Mouse (Mus musculus) CH12.LX (cell line): ENCODE measurements around the gene 9230113P08Rik. TPM values are rescaled to one million over a fixed set of nuclear protein-coding genes. Genes with fewer than 3 reads are reported as not detected.
"Not testable (repeated sequence)": the region's sequence is repeated elsewhere in the genome, so short reads cannot be mapped to it uniquely, and the experiment has no call there.

Source experiments
- DNase-seq: peaks from one replicate; pipeline ENCODE4 v3.0.0-alpha.2; 2013; ENCODE audit errors: extremely low read depth
- H3K27ac ChIP-seq: 2 replicates; pipeline ENCODE4 v1.5.1; 2012; ENCODE audit warnings: low read depth, mild to moderate bottlenecking, control low read depth, moderate library complexity; ENCODE audit not compliant: insufficient read depth
- H3K27me3 ChIP-seq: replicated peaks from 2 replicates; pipeline ENCODE3; 2012; ENCODE audit warnings: inconsistent platforms
- H3K36me3 ChIP-seq, 2 experiments: replicated peaks in 1 of 2; 2 replicates each; pipeline versions ENCODE3 to v1.6.1; 2012; ENCODE audit warnings: inconsistent platforms in 1 of 2, low read length in 1 of 2, mild to moderate bottlenecking in 1 of 2, mixed read lengths in 1 of 2, moderate library complexity in 1 of 2; ENCODE audit not compliant: control insufficient read depth in 1 of 2, insufficient read depth in 1 of 2
- H3K4me1 ChIP-seq, 2 experiments: 2 replicates each; pipeline ENCODE4 v1.6.1; 2012; ENCODE audit warnings: inconsistent platforms in 1 of 2, moderate library complexity in 1 of 2; ENCODE audit not compliant: insufficient read depth in 2 of 2, control insufficient read depth in 1 of 2
- H3K4me2 ChIP-seq: 2 replicates; pipeline ENCODE4 v1.6.1; 2012; ENCODE audit warnings: low read depth, mild to moderate bottlenecking, control low read depth; ENCODE audit not compliant: poor library complexity, insufficient read depth, severe bottlenecking
- H3K4me3 ChIP-seq, 3 experiments: fragments of 150-350 bp in 1 of 3; sonication (generic) in 1 of 3; replicated peaks in 1 of 3; 2 replicates each; pipeline versions ENCODE3 to v1.5.1; 2011 to 2012; ENCODE audit warnings: low read depth in 2 of 3, low read length in 2 of 3, mild to moderate bottlenecking in 2 of 3, moderate library complexity in 2 of 3, control low read depth in 1 of 3, improper control_type of control experiment in 1 of 3, inconsistent platforms in 1 of 3, mixed read lengths in 1 of 3; ENCODE audit not compliant: poor library complexity in 1 of 3
- H3K79me2 ChIP-seq: replicated peaks from 2 replicates; pipeline ENCODE4 v1.6.1; 2012; ENCODE audit warnings: mild to moderate bottlenecking, moderate library complexity; ENCODE audit not compliant: control insufficient read depth, poor library complexity, insufficient read depth, severe bottlenecking; ENCODE audit errors: extremely low read depth
- H3K9ac ChIP-seq: 2 replicates; pipeline ENCODE4 v1.6.1; 2012; ENCODE audit warnings: low read depth, mild to moderate bottlenecking, control low read depth, moderate library complexity; ENCODE audit not compliant: insufficient read depth
- H3K9me3 ChIP-seq: replicated peaks from 2 replicates; pipeline ENCODE3; 2012; ENCODE audit warnings: low read length, inconsistent platforms, mixed read lengths
- BHLHE40 ChIP-seq: IDR thresholded peaks from 2 replicates; pipeline ENCODE4 v1.6.1; 2011; ENCODE audit warnings: mild to moderate bottlenecking, low read depth, low read length, improper control_type of control experiment
- CHD2 ChIP-seq: IDR thresholded peaks from 2 replicates; pipeline ENCODE4 v1.6.1; 2011; ENCODE audit warnings: low read length, improper control_type of control experiment
- E2F4 ChIP-seq: IDR thresholded peaks from 2 replicates; pipeline ENCODE4 v1.6.1; 2011; ENCODE audit warnings: low read depth, low read length, improper control_type of control experiment; ENCODE audit not compliant: insufficient replicate concordance
- ELF1 ChIP-seq: IDR thresholded peaks from 2 replicates; pipeline ENCODE4 v1.6.1; 2014; ENCODE audit warnings: low read depth, mild to moderate bottlenecking, inconsistent platforms, low read length, improper control_type of control experiment
- GABPA ChIP-seq: IDR thresholded peaks from 2 replicates; pipeline ENCODE4 v1.6.1; 2012; ENCODE audit warnings: low read depth, low read length, improper control_type of control experiment, inconsistent platforms; ENCODE audit not compliant: insufficient replicate concordance
- HCFC1 ChIP-seq: IDR thresholded peaks from 2 replicates; pipeline ENCODE4 v1.6.1; 2012; ENCODE audit warnings: low read depth, mild to moderate bottlenecking, inconsistent platforms, low read length, improper control_type of control experiment
- IRF4 ChIP-seq: IDR thresholded peaks from 2 replicates; pipeline ENCODE4 v1.6.1; 2014; ENCODE audit warnings: low read depth, mild to moderate bottlenecking, inconsistent platforms, low read length, improper control_type of control experiment
- JUN ChIP-seq: IDR thresholded peaks from 2 replicates; pipeline ENCODE4 v1.6.1; 2011; ENCODE audit warnings: low read depth, mild to moderate bottlenecking, low read length, improper control_type of control experiment, moderate library complexity; ENCODE audit not compliant: insufficient read depth
- KAT2A ChIP-seq: IDR thresholded peaks from 2 replicates; pipeline ENCODE4 v1.6.1; 2012; ENCODE audit warnings: low read length, improper control_type of control experiment, inconsistent platforms; ENCODE audit not compliant: insufficient replicate concordance
- MAZ ChIP-seq: IDR thresholded peaks from 2 replicates; pipeline ENCODE4 v1.6.1; 2012; ENCODE audit warnings: low read depth, mild to moderate bottlenecking, inconsistent platforms, low read length, improper control_type of control experiment, moderate library complexity
- MXI1 ChIP-seq: IDR thresholded peaks from 2 replicates; pipeline ENCODE4 v1.6.1; 2011; ENCODE audit warnings: mild to moderate bottlenecking, low read depth, low read length, improper control_type of control experiment
- POLR2AphosphoS2 ChIP-seq: IDR thresholded peaks from 2 replicates; pipeline ENCODE4 v1.6.1; 2011; ENCODE audit warnings: low read depth, low read length, improper control_type of control experiment
- RAD21 ChIP-seq: IDR thresholded peaks from 2 replicates; pipeline ENCODE4 v1.6.1; 2011; ENCODE audit warnings: low read depth, mild to moderate bottlenecking, low read length, improper control_type of control experiment, moderate library complexity
- RCOR1 ChIP-seq: conservative IDR thresholded peaks from 2 replicates; pipeline ENCODE4 v1.6.1; 2012; ENCODE audit warnings: low read depth, mild to moderate bottlenecking, inconsistent platforms, low read length, improper control_type of control experiment
- SMC3 ChIP-seq: IDR thresholded peaks from 2 replicates; pipeline ENCODE4 v1.6.1; 2011; ENCODE audit warnings: low read depth, low read length, improper control_type of control experiment
- UBTF ChIP-seq: IDR thresholded peaks from 2 replicates; pipeline ENCODE4 v1.6.1; 2012; ENCODE audit warnings: low read depth, mild to moderate bottlenecking, inconsistent platforms, low read length, improper control_type of control experiment, moderate library complexity
- ZC3H11A ChIP-seq: IDR thresholded peaks from 2 replicates; pipeline ENCODE4 v1.6.1; 2012; ENCODE audit warnings: low read depth, mild to moderate bottlenecking, inconsistent platforms, low read length, improper control_type of control experiment
- ZMIZ1 ChIP-seq: IDR thresholded peaks from 2 replicates; pipeline ENCODE4 v1.6.1; 2012; ENCODE audit warnings: low read depth, mild to moderate bottlenecking, inconsistent platforms, low read length, improper control_type of control experiment
- ZNF384 ChIP-seq: IDR thresholded peaks from 2 replicates; pipeline ENCODE4 v1.6.1; 2012; ENCODE audit warnings: low read depth, low read length, improper control_type of control experiment, inconsistent platforms
- dilution Hi-C: fragments of 300-500 bp; cut with MboI; formaldehyde crosslinking; loops from 2 replicates; pipeline ENCODE4 v1.14.3; 2020; ENCODE audit warnings: low sequenced_read_pairs; ENCODE audit not compliant: extremely low pct_unique_long_range_greater_than_20kb, extremely low pct_ligation_motif_present
- in situ Hi-C: fragments of 300-500 bp; cut with MboI; formaldehyde crosslinking; loops from 3 replicates; pipeline ENCODE4 v1.14.3; 2019; ENCODE audit warnings: low sequenced_read_pairs, low pct_ligation_motif_present, low pct_unique_long_range_greater_than_20kb, mixed read lengths
- polyA plus RNA-seq: library from polyadenylated mRNA; unstranded; fragments of >175 nt; gene quantifications from 2 replicates; pipeline ENCODE4 v1.2.1, GENCODE M21; 2012; ENCODE audit warnings: low read depth; ENCODE audit not compliant: insufficient read length
- total RNA-seq, 2 experiments: library from RNA; depleted of rRNA; stranded (reverse); fragments of 300-350 nt in 1 of 2; fragments of >200 nt in 1 of 2; gene quantifications; 2 replicates each; pipeline ENCODE4 v1.2.3; 2012 to 2014

Gene 9230113P08Rik
- total RNA-seq (2012; rRNA removed): not detected in 2 replicates
- total RNA-seq (2014; rRNA removed): not detected in 2 replicates
- polyA plus RNA-seq: not detected in 2 replicates

GRCm38 (mm10) chr9:35908123-35908522, at the start of gene 9230113P08Rik:
TSS of gene 9230113P08Rik (plus strand) at chr9:35908423.
- H3K4me3 ChIP-seq, H3K4me2 ChIP-seq, DNase-seq, dilution Hi-C loops, H3K4me1 ChIP-seq, in situ Hi-C loops, H3K27ac ChIP-seq, H3K36me3 ChIP-seq, H3K9ac ChIP-seq, H3K9me3 ChIP-seq, H3K79me2 ChIP-seq: not testable (repeated sequence)
- peaks cover 26% of the 10 kb centered on the region for H3K27me3 ChIP-seq

- H3K4me1 ChIP-seq, H3K79me2 ChIP-seq, DNase-seq, H3K27me3 ChIP-seq, H3K9me3 ChIP-seq, H3K9ac ChIP-seq, H3K4me2 ChIP-seq, H3K36me3 ChIP-seq, in situ Hi-C loops, H3K27ac ChIP-seq, dilution Hi-C loops, H3K4me3 ChIP-seq: not testable (repeated sequence)
These were observed 15.1 kb upstream of the 9230113P08Rik start for GRCm38 (mm10) chr9:35893112-35893511.

- Histone ChIP-seq H3K27me3 (peaks cover 24% of the 10 kb centered on the region), H3K4me1 (no peaks in the 10 kb centered on the region), H3K36me3 (no peaks in the 10 kb centered on the region), H3K9me3 (no peaks in the 10 kb centered on the region), H3K79me2 (no peaks in the 10 kb centered on the region), H3K27ac (no peak overlapping the region), H3K4me2 (no peak overlapping the region), H3K9ac (no peak overlapping the region), H3K4me3 (no peak overlapping the region)
- no peak for DNase-seq
- TF ChIP-seq MAZ (no peak), E2F4 (no peak), SMC3 (no peak), MXI1 (no peak), IRF4 (no peak), UBTF (no peak), ZMIZ1 (no peak), GABPA (no peak), HCFC1 (no peak), RCOR1 (no peak), CHD2 (no peak), ZC3H11A (no peak), ELF1 (no peak), ZNF384 (no peak), RAD21 (no peak), JUN (no peak), KAT2A (no peak), POLR2AphosphoS2 (no peak), BHLHE40 (no peak)
- in situ Hi-C loops: no loop called here
- dilution Hi-C loops: no loop called here
These were observed 3.7 kb upstream of the 9230113P08Rik start for GRCm38 (mm10) chr9:35904494-35904893.
